Comparison of ENCODE assay signal across 9 mouse cellular contexts in the genomic region with DNA sequence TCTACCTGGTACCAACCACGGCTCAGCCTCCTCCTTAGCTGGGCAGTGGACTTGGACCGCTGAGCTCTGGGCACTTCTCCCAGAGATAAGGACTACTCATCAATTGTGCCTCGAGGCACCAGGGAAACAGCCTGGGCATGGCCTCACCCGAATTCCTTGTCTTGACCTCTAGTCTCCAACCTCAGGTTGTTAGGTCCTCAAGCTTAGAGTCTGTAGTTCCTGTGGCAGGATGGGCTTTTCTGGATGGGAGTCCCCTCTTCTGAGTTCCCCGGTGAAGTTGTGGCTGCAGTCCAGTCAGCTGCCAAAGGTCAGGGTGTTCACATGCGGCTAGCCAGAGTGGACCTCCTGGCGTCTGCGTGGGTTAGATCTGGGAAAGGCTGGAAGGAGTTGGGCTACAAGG. TPM values are rescaled to one million over a fixed set of nuclear protein-coding genes. Genes with fewer than 3 reads are reported as not detected.
A peak's percentile ranks its signal among the peaks of the same experiment; 100 is the strongest.
DNase-seq lines count a peak whose midpoint lies in the region; ATAC-seq and TF ChIP-seq lines count a peak whose summit lies in the region.
"Had no signal": no experiment of that assay in that cellular context is flagged by ENCODE, and none has a peak within 500 bp of the region (broad histone marks: within the 10 kb centered on the region; RNA-seq: fewer than 3 reads in every experiment).

No protein-coding gene starts in this region.

- H3K27me3 ChIP-seq in hindbrain, embryonic 11.5 days (ENCODE audit: control insufficient read depth, insufficient read depth, low read length) = peaks cover 12% of the 10 kb centered on the region; the same call in 1 of the 2 replicates
- H3K27me3 ChIP-seq in hindbrain, embryonic 13.5 days = peaks cover 54% of the 10 kb centered on the region
- H3K27me3 ChIP-seq in CH12.LX (replicated peaks) = peaks cover 73% of the 10 kb centered on the region
- no peaks in the 10 kb centered on the region for H3K27me3 ChIP-seq in heart, embryonic 12.5 days (replicated peaks)
- H3K27me3 ChIP-seq in limb, embryonic 13.5 days = peaks cover 79% of the 10 kb centered on the region
- H3K27me3 ChIP-seq in cerebellum, adult 2 months (ENCODE audit: control insufficient read depth, insufficient read depth, low read length) = 0 out of 2 replicates have a peak, but pooled peaks cover 2% of the 10 kb centered on the region

- H3K4me3 ChIP-seq in hindbrain, embryonic 11.5 days (ENCODE audit: low read depth, low read length) = no peak overlapping the region
- H3K4me3 ChIP-seq in hindbrain, embryonic 13.5 days = no peak overlapping the region
- H3K4me3 ChIP-seq in CH12.LX (replicated peaks in 1 of 3; ENCODE audit: low read depth in 2 of 3, low read length in 2 of 3, poor library complexity in 1 of 3) = no peak overlapping the region
- no peak overlapping the region; the same call in 1 of the 2 replicates for H3K4me3 ChIP-seq in heart, embryonic 12.5 days
- H3K4me3 ChIP-seq in limb, embryonic 13.5 days = peak overlapping the region; percentile 55
- H3K4me3 ChIP-seq in cerebellum, adult 2 months (replicated peaks; ENCODE audit: insufficient read depth, low read depth, low read length) = no peak overlapping the region

- no peak for TF ChIP-seq EP300 in CH12.LX (IDR thresholded peaks at IDR 0.05; ENCODE audit: low read length)

- no peaks in the 10 kb centered on the region for H3K36me3 ChIP-seq in hindbrain, embryonic 11.5 days (ENCODE audit: control insufficient read depth, insufficient read depth, low read length)
- no peaks in the 10 kb centered on the region for H3K36me3 ChIP-seq in hindbrain, embryonic 13.5 days
- no peaks in the 10 kb centered on the region for H3K36me3 ChIP-seq in CH12.LX (replicated peaks in 1 of 2; ENCODE audit: control insufficient read depth in 1 of 2, insufficient read depth in 1 of 2, low read length in 1 of 2)
- H3K36me3 ChIP-seq in heart, embryonic 12.5 days = peaks cover 5% of the 10 kb centered on the region; the same call in 1 of the 2 replicates
- H3K36me3 ChIP-seq in limb, embryonic 13.5 days = no peaks in the 10 kb centered on the region

- H3K9me3 ChIP-seq in hindbrain, embryonic 11.5 days (ENCODE audit: control insufficient read depth, low read length) = no peaks in the 10 kb centered on the region
- H3K9me3 ChIP-seq in hindbrain, embryonic 13.5 days = no peaks in the 10 kb centered on the region
- H3K9me3 ChIP-seq in CH12.LX (replicated peaks; ENCODE audit: low read length) = no peaks in the 10 kb centered on the region
- no peaks in the 10 kb centered on the region for H3K9me3 ChIP-seq in heart, embryonic 12.5 days (replicated peaks)
- H3K9me3 ChIP-seq in limb, embryonic 13.5 days = no peaks in the 10 kb centered on the region

- no peak for DNase-seq in hindbrain, embryonic 11.5 days (ENCODE audit: low spot score)
- DNase-seq in CH12.LX (ENCODE audit: extremely low read depth) = no peak
- DNase-seq in gastrocnemius, postnatal 10 days = no peak
- no peak for DNase-seq in cerebellum, adult 2 months
- DNase-seq: cerebellum, adult 8-10 months had no signal

- dilution Hi-C loops in CH12.LX (cut with MboI; ENCODE audit: extremely low pct_ligation_motif_present, extremely low pct_unique_long_range_greater_than_20kb, low sequenced_read_pairs) = no loop called here

- H3K79me2 ChIP-seq in CH12.LX (replicated peaks; ENCODE audit: control insufficient read depth, extremely low read depth, insufficient read depth, poor library complexity, severe bottlenecking) = no peaks in the 10 kb centered on the region

- H3K4me1 ChIP-seq in hindbrain, embryonic 11.5 days (replicated peaks; ENCODE audit: control insufficient read depth, insufficient read depth, low read length) = 0 out of 2 replicates have a peak, but pooled peaks cover 4% of the 10 kb centered on the region
- H3K4me1 ChIP-seq in hindbrain, embryonic 13.5 days (replicated peaks) = peaks cover 51% of the 10 kb centered on the region
- H3K4me1 ChIP-seq in CH12.LX (ENCODE audit: control insufficient read depth in 1 of 2, insufficient read depth in 2 of 2) = peaks cover 18 to 20% of the 10 kb centered on the region in 2 experiments
- H3K4me1 ChIP-seq in heart, embryonic 12.5 days (replicated peaks) = peaks cover 86% of the 10 kb centered on the region
- H3K4me1 ChIP-seq in limb, embryonic 13.5 days = peaks cover 32% of the 10 kb centered on the region
- peaks cover 21% of the 10 kb centered on the region for H3K4me1 ChIP-seq in cerebellum, adult 2 months (ENCODE audit: control insufficient read depth, insufficient read depth, low read length)

- TF ChIP-seq CTCF in CH12.LX (conservative IDR thresholded peaks at IDR 0.05 in 1 of 2, IDR thresholded peaks at IDR 0.05 in 1 of 2; ENCODE audit: low read depth in 2 of 2, low read length in 2 of 2) = no peak
- no peak for TF ChIP-seq CTCF in cerebellum, adult 2 months (IDR thresholded peaks at IDR 0.05; ENCODE audit: borderline replicate concordance, insufficient read depth, low read depth, low read length)

- TF ChIP-seq RAD21 in CH12.LX (IDR thresholded peaks at IDR 0.05; ENCODE audit: low read depth, low read length) = no peak

- TF ChIP-seq POLR2A in CH12.LX (IDR thresholded peaks at IDR 0.05; ENCODE audit: low read depth, low read length) = no peak
- TF ChIP-seq POLR2A in cerebellum, adult 2 months (IDR thresholded peaks at IDR 0.05; ENCODE audit: borderline replicate concordance, insufficient read depth, low read length) = no peak

- 79% methylated on average over 8 of the region's 8 CpGs for WGBS in hindbrain, embryonic 11.5 days
- 77% methylated on average over 8 of the region's 8 CpGs for WGBS in hindbrain, embryonic 13.5 days
- 53% methylated on average over 8 of the region's 8 CpGs for WGBS in heart, embryonic 12.5 days
- 74% methylated on average over 8 of the region's 8 CpGs for WGBS in limb, embryonic 13.5 days
- 58% methylated on average over 8 of the region's 8 CpGs for WGBS in cerebellum, adult 2 months

- no peak overlapping the region for H3K9ac ChIP-seq in hindbrain, embryonic 11.5 days (ENCODE audit: low read depth, low read length)
- H3K9ac ChIP-seq in hindbrain, embryonic 13.5 days = no peak overlapping the region
- no peak overlapping the region for H3K9ac ChIP-seq in CH12.LX (ENCODE audit: insufficient read depth, low read depth)
- H3K9ac ChIP-seq in heart, embryonic 12.5 days = no peak overlapping the region
- no peak overlapping the region for H3K9ac ChIP-seq in limb, embryonic 13.5 days

- H3K27ac ChIP-seq in hindbrain, embryonic 11.5 days (ENCODE audit: low read depth, low read length) = no peak overlapping the region
- no peak overlapping the region for H3K27ac ChIP-seq in hindbrain, embryonic 13.5 days
- H3K27ac ChIP-seq in CH12.LX (ENCODE audit: insufficient read depth, low read depth) = no peak overlapping the region
- no peak overlapping the region for H3K27ac ChIP-seq in heart, embryonic 12.5 days (ENCODE audit: poor library complexity, severe bottlenecking)
- H3K27ac ChIP-seq in limb, embryonic 13.5 days = no peak overlapping the region
- H3K27ac ChIP-seq in cerebellum, adult 2 months (ENCODE audit: insufficient read depth, low read length) = no peak overlapping the region

- in situ Hi-C loops in CH12.LX (cut with MboI; ENCODE audit: low pct_ligation_motif_present, low pct_unique_long_range_greater_than_20kb, low sequenced_read_pairs) = loop anchor here (5.0 kb wide), 1 partner anchor 134 kb away; no protein-coding TSS in a partner anchor

- no peak for ATAC-seq in hindbrain, embryonic 11.5 days (ENCODE audit: low FRiP score)
- ATAC-seq in hindbrain, embryonic 13.5 days (ENCODE audit: low FRiP score) = no peak
- ATAC-seq in heart, embryonic 12.5 days (ENCODE audit: insufficient number of reproducible peaks, low FRiP score) = no peak
- no peak for ATAC-seq in limb, embryonic 13.5 days (ENCODE audit: low FRiP score, low read depth)
- no peak for ATAC-seq in inflammation-experienced regulatory T-cells, adult 6 months

- peak overlapping the region; percentile 73; the same call in 1 of the 2 replicates for H3K4me2 ChIP-seq in hindbrain, embryonic 11.5 days (replicated peaks; ENCODE audit: low read depth, low read length)
- no peak overlapping the region for H3K4me2 ChIP-seq in hindbrain, embryonic 13.5 days
- peak overlapping the region; percentile 74; the same call in 1 of the 2 replicates for H3K4me2 ChIP-seq in CH12.LX (ENCODE audit: insufficient read depth, low read depth, poor library complexity, severe bottlenecking)
- peak overlapping the region; percentile 82 for H3K4me2 ChIP-seq in heart, embryonic 12.5 days
- peak overlapping the region; percentile 85 for H3K4me2 ChIP-seq in limb, embryonic 13.5 days (replicated peaks)

RNA-seq across cellular contexts. Expression of gene Crip1, which starts 4.9 kb away (rescaled TPM):
- polyA plus RNA-seq in hindbrain, embryonic 11.5 days (2014; fragmentation: Nextera tagmentation; extraction: Ambion mirVana) = 76.0 and 84.7 TPM in 2 replicates
- 47.1 and 48.0 TPM in 2 replicates for polyA plus RNA-seq in hindbrain, embryonic 13.5 days (2015; fragmentation: Nextera tagmentation; extraction: Ambion mirVana)
- total RNA-seq in CH12.LX (2012; rRNA removed) (61.5 and 77.2 TPM in 2 replicates), CH12.LX (2014; rRNA removed) (1.6 and 2.0 TPM in 2 replicates)
- polyA plus RNA-seq in CH12.LX (2012; ENCODE audit: insufficient read length, low read depth) = 1.6 and 2.8 TPM in 2 replicates
- polyA plus RNA-seq in heart, embryonic 12.5 days (2016; fragmentation: Nextera tagmentation; extraction: Ambion mirVana) = 464 and 485 TPM in 2 replicates
- 147 and 154 TPM in 2 replicates for polyA plus RNA-seq in limb, embryonic 13.5 days (2015; fragmentation: Nextera tagmentation; extraction: Ambion mirVana)
- 100 to 1,000 TPM; 143 to 189 TPM for total RNA-seq in gastrocnemius, postnatal 10 days (2021)
- polyA plus RNA-seq in cerebellum, adult 2 months (2012; rRNA removed) = 44.5 and 55.5 TPM in 2 replicates
- 1,000 to 10,000 TPM in 1 of 3 experiments, 100 to 1,000 TPM in 2; 839 to 2,286 (median 900) TPM for polyA plus RNA-seq in inflammation-experienced regulatory T-cells, adult 6 months (2017; shearing (Covaris generic))

RNA-seq across cellular contexts. Expression of gene Tedc1, which starts 5.2 kb away (rescaled TPM):
- polyA plus RNA-seq in hindbrain, embryonic 11.5 days (2014; fragmentation: Nextera tagmentation; extraction: Ambion mirVana) = 28.8 and 31.4 TPM in 2 replicates
- 19.9 and 20.7 TPM in 2 replicates for polyA plus RNA-seq in hindbrain, embryonic 13.5 days (2015; fragmentation: Nextera tagmentation; extraction: Ambion mirVana)
- total RNA-seq in CH12.LX (2012; rRNA removed) = 14.0 and 16.2 TPM in 2 replicates
- total RNA-seq in CH12.LX (2014; rRNA removed) = 5.4 and 6.4 TPM in 2 replicates
- polyA plus RNA-seq in CH12.LX (2012; ENCODE audit: insufficient read length, low read depth) = 9.0 and 9.8 TPM in 2 replicates
- 24.5 and 26.9 TPM in 2 replicates for polyA plus RNA-seq in heart, embryonic 12.5 days (2016; fragmentation: Nextera tagmentation; extraction: Ambion mirVana)
- 35.5 and 36.6 TPM in 2 replicates for polyA plus RNA-seq in limb, embryonic 13.5 days (2015; fragmentation: Nextera tagmentation; extraction: Ambion mirVana)
- total RNA-seq in gastrocnemius, postnatal 10 days (2021) = 1 to 10 TPM; 2.0 to 2.5 TPM
- 1.1 and 1.6 TPM in 2 replicates for polyA plus RNA-seq in cerebellum, adult 2 months (2012; rRNA removed)
- 10 to 100 TPM in 1 of 3 experiments, 1 to 10 TPM in 1, under 1 TPM in 1; 0.90 to 12.3 (median 3.1) TPM for polyA plus RNA-seq in inflammation-experienced regulatory T-cells, adult 6 months (2017; shearing (Covaris generic))

RNA-seq across cellular contexts. Expression of gene Crip2, which starts 11.0 kb away (rescaled TPM):
- polyA plus RNA-seq in hindbrain, embryonic 11.5 days (2014; fragmentation: Nextera tagmentation; extraction: Ambion mirVana) = 208 TPM in 2 replicates
- polyA plus RNA-seq in hindbrain, embryonic 13.5 days (2015; fragmentation: Nextera tagmentation; extraction: Ambion mirVana) = 324 and 347 TPM in 2 replicates
- total RNA-seq in CH12.LX (2012; rRNA removed) (6.8 and 7.7 TPM in 2 replicates), CH12.LX (2014; rRNA removed) (0.16 TPM in 1 of 2 replicates, not detected in the other)
- polyA plus RNA-seq in CH12.LX (2012; ENCODE audit: insufficient read length, low read depth) = 0.89 and 1.9 TPM in 2 replicates
- 1,186 and 1,223 TPM in 2 replicates for polyA plus RNA-seq in heart, embryonic 12.5 days (2016; fragmentation: Nextera tagmentation; extraction: Ambion mirVana)
- polyA plus RNA-seq in limb, embryonic 13.5 days (2015; fragmentation: Nextera tagmentation; extraction: Ambion mirVana) = 70.0 and 70.4 TPM in 2 replicates
- 100 to 1,000 TPM in 1 of 2 experiments, 10 to 100 TPM in 1; 94.0 to 102 TPM for total RNA-seq in gastrocnemius, postnatal 10 days (2021)
- 66.2 and 67.0 TPM in 2 replicates for polyA plus RNA-seq in cerebellum, adult 2 months (2012; rRNA removed)
- polyA plus RNA-seq in inflammation-experienced regulatory T-cells, adult 6 months (2017; shearing (Covaris generic)) = 10 to 100 TPM in 1 of 3 experiments, 1 to 10 TPM in 2; 4.9 to 10.4 (median 6.0) TPM

RNA-seq across cellular contexts. Expression of gene Tmem121, which starts 34.7 kb away (rescaled TPM):
- 8.9 and 10.8 TPM in 2 replicates for polyA plus RNA-seq in hindbrain, embryonic 11.5 days (2014; fragmentation: Nextera tagmentation; extraction: Ambion mirVana)
- polyA plus RNA-seq in hindbrain, embryonic 13.5 days (2015; fragmentation: Nextera tagmentation; extraction: Ambion mirVana) = 32.4 and 34.9 TPM in 2 replicates
- total RNA-seq in CH12.LX (2012; rRNA removed) (not detected in 2 replicates), CH12.LX (2014; rRNA removed) (not detected in 2 replicates)
- not detected in 2 replicates for polyA plus RNA-seq in CH12.LX (2012; ENCODE audit: insufficient read length, low read depth)
- polyA plus RNA-seq in heart, embryonic 12.5 days (2016; fragmentation: Nextera tagmentation; extraction: Ambion mirVana) = 2.0 and 2.1 TPM in 2 replicates
- polyA plus RNA-seq in limb, embryonic 13.5 days (2015; fragmentation: Nextera tagmentation; extraction: Ambion mirVana) = 21.2 and 23.4 TPM in 2 replicates
- total RNA-seq in gastrocnemius, postnatal 10 days (2021) = 1 to 10 TPM in 1 of 2 experiments, under 1 TPM in 1; 0.85 to 1.5 TPM
- 30.9 and 31.3 TPM in 2 replicates for polyA plus RNA-seq in cerebellum, adult 2 months (2012; rRNA removed)
- polyA plus RNA-seq in inflammation-experienced regulatory T-cells, adult 6 months (2017; shearing (Covaris generic)) = under 1 TPM in 1 of 3 experiments, not detected in 2; 0.23 TPM

RNA-seq across cellular contexts. Expression of gene Mta1, which starts 53.0 kb away (rescaled TPM):
- 17.2 and 19.4 TPM in 2 replicates for polyA plus RNA-seq in hindbrain, embryonic 11.5 days (2014; fragmentation: Nextera tagmentation; extraction: Ambion mirVana)
- 13.7 and 16.6 TPM in 2 replicates for polyA plus RNA-seq in hindbrain, embryonic 13.5 days (2015; fragmentation: Nextera tagmentation; extraction: Ambion mirVana)
- total RNA-seq in CH12.LX (2012; rRNA removed) (29.5 and 39.4 TPM in 2 replicates), CH12.LX (2014; rRNA removed) (11.5 and 12.7 TPM in 2 replicates)
- 68.6 and 76.7 TPM in 2 replicates for polyA plus RNA-seq in CH12.LX (2012; ENCODE audit: insufficient read length, low read depth)
- polyA plus RNA-seq in heart, embryonic 12.5 days (2016; fragmentation: Nextera tagmentation; extraction: Ambion mirVana) = 11.3 and 11.4 TPM in 2 replicates
- polyA plus RNA-seq in limb, embryonic 13.5 days (2015; fragmentation: Nextera tagmentation; extraction: Ambion mirVana) = 17.8 and 18.7 TPM in 2 replicates
- 10 to 100 TPM; 46.0 to 52.0 TPM for total RNA-seq in gastrocnemius, postnatal 10 days (2021)
- 60.4 and 61.4 TPM in 2 replicates for polyA plus RNA-seq in cerebellum, adult 2 months (2012; rRNA removed)
- polyA plus RNA-seq in inflammation-experienced regulatory T-cells, adult 6 months (2017; shearing (Covaris generic)) = 10 to 100 TPM; 12.1 to 15.0 (median 13.8) TPM

Comparison
In these comparisons a context has a peak if more than half of its experiments do, and no peak if none do; other contexts are left out.
1. RNA of gene Crip1, which starts 4.9 kb away (polyA plus RNA-seq): 839 to 2,286 TPM in inflammation-experienced regulatory T-cells, adult 6 months, 464 to 485 TPM in heart, embryonic 12.5 days, 147 to 154 TPM in limb, embryonic 13.5 days, 76.0 to 84.7 TPM in hindbrain, embryonic 11.5 days, 44.5 to 55.5 TPM in cerebellum, adult 2 months and 47.1 to 48.0 TPM in hindbrain, embryonic 13.5 days; 1.6 to 2.8 TPM in CH12.LX; every median in the first group is over 10 times any median in the second.